Mouse (Mus musculus) induced T-regulatory cell, adult 2 months (primary cell): ENCODE measurements at regions not wholly inside any gene's neighbourhood (a gene's known extent, or its start where the extent isn't known, plus 50 kb on each side); places are given as distances from the start of the nearest gene placed in this dataset.

Experiments
- DNase-seq: peaks from one replicate; pipeline ENCODE4 v3.0.0-alpha.2; 2012; ENCODE audit warnings: low read depth

DNA sequence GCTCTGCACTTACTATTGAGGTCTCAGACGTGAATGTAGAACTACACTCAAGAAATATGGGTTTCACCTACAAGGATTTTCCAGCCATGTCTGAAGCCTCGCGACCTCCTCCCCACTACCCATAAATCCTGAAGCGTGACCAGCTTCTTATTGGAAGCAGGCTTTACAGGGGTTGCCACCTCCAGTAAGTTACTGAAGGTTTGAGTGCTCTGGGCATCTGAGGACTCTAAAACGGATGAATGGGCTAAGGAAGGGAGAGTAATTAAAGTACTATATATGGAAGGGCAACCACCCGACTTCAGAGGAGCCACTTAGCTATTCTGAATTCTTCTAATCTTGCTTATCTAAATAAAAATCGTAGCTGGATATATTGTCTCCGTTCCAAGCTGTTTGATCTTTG, 136.1 kb upstream of the Hmga2 start:
- no peak for DNase-seq

GRCm38 (mm10) chr10:120610076-120610475, 133.8 kb upstream of the Hmga2 start:
- DNase-seq: no peak

DNA sequence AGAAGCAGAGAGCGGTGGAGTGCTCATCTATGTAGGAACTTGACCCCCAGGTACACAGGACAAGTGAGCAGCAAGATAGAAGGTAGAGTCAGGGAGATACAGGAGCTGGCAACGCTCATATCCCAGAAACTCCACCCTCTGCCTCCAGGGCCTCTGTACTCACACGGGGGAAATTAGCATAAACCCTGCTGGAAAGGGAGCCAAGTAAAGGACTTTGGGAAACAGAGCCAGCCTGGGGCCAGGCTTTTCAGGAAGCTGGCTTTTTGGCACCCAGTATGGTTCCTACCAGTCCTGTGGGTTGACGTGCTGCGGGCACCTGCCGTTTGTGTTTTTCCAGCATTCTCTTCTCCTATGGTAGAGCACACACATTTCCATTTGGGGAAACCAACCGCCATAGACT, 128.2 kb upstream of the Hmga2 start:
- no peak for DNase-seq

GRCm38 (mm10) chr10:120603167-120603566, 126.9 kb upstream of the Hmga2 start:
- DNase-seq: no peak

- DNase-seq: no peak
These were observed 124.5 kb upstream of the Hmga2 start for GRCm38 (mm10) chr10:120600735-120601134.

GRCm38 (mm10) chr10:120599551-120599950, 123.3 kb upstream of the Hmga2 start:
- DNase-seq: no peak

DNA sequence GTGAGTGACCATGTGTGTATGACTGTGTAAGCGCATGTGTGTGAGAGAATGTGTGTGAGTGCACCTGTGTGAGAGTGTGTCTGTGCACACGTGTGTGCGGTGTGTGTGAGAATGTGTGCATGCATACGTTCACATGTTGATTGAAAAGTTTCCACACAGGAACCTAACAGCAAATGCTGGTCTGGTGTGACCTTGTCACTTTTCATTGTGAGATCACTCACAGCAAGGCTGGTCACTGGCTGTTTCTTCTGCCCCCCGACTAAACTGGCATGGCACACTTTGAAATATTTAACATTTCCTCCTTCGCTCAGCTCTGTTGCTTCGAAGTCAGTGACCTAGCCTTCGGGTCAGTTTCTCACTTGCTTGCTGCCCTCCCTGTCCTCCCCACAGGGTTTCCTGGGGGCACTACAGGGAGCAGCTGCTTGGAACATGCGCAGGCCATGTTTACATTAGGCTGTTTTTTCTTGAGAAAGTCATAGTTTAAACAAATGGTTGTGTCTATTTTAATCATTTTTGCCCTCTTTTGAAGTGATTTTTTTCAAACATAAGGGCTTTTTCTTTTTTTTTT, 121.1 kb upstream of the Hmga2 start:
- no peak for DNase-seq

- DNase-seq: no peak
These were observed 118.9 kb upstream of the Hmga2 start for GRCm38 (mm10) chr10:120595145-120595544.

GRCm38 (mm10) chr10:120593876-120594275, 117.6 kb upstream of the Hmga2 start:
- no peak for DNase-seq

DNA sequence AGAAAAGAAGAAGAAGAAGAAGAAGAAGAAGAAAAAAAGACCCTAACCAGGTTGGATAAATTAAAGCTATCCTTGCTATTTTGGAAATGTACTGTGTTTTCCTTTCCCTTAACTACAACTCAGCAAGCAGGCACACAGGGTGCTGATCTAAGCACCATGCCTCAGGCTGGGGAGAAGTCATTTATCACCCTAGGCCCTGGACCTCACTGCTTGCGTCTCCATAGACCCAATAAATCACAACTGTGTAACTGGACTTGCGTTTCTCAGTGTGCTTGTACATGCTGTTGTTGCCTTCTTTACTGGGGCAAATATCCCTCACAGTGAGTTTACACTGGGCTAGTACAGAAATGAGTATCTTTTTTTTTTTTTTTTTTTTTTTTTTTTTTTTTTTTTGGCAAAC, 113.4 kb upstream of the Hmga2 start:
- DNase-seq: no peak

GRCm38 (mm10) chr10:120587854-120588633, 111.8 kb upstream of the Hmga2 start:
- no peak for DNase-seq

DNA sequence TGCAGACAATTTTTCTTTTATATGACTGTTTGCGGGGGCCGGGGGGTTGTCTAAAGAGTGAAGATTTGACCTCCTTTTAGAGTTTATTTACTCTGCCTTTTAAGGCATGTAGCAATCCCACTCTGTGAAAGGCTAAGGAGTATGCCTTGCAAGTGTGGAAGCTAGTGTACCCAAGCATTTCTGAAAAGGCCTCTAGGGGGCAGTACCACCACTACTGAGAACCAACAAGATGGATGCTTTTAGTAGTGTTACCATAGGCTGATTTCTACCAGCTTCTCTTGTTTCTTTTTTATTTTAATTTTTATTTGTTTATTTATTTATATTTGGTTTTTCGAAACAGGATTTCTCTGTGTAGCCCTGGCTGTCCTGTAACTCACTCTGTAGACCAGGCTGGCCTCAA, 110.9 kb upstream of the Hmga2 start:
- peak; percentile 73 for DNase-seq

GRCm38 (mm10) chr10:120582497-120582896, 106.2 kb upstream of the Hmga2 start:
- no peak for DNase-seq

GRCm38 (mm10) chr10:120581547-120581946, 105.3 kb upstream of the Hmga2 start:
- no peak for DNase-seq

- no peak for DNase-seq
These were observed 100.6 kb upstream of the Hmga2 start for GRCm38 (mm10) chr10:120576886-120577285.

GRCm38 (mm10) chr10:120576148-120576547, 99.9 kb upstream of the Hmga2 start:
- DNase-seq: no peak

DNA sequence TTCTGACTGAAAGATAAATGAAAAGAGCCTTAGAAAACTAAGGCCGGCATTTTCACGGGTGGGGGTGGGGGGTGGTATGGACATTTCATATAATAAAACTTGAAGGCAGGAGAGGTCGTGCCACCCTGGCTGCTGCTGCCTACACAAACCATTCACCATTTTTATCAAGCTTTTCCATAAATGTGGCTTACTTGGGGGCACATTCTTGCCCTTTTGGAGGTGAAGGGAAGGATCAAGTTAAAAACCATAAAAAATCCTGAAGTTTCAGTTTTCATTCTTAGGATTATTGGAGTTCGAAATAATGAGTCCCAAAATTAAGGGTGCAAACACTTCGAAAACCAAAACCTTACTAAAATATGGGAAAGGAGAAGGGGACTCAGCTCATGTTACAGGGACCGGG, 95.1 kb upstream of the Hmga2 start:
- DNase-seq: no peak

DNA sequence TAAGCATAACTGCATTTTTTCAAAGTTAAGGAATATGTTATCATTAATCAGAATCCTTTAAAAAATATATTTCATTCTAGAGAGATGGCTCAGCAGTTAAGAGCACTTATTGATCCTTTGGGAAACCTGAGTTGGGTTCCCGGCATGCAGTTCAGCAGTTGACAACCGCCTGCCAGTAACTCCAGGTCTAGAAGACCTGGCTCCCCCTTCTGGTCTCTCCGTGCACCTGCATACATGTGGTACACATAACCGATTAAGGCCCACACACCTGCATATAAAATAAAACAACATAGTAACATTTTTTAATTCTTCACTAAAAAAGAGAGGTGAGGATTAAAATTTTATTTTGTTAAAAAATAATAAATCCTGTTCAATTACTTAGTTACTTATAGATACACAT, 89.7 kb upstream of the Hmga2 start:
- DNase-seq: no peak

GRCm38 (mm10) chr10:120564859-120565258, 88.6 kb upstream of the Hmga2 start:
- no peak for DNase-seq

GRCm38 (mm10) chr10:120563926-120564325, 87.7 kb upstream of the Hmga2 start:
- no peak for DNase-seq

DNA sequence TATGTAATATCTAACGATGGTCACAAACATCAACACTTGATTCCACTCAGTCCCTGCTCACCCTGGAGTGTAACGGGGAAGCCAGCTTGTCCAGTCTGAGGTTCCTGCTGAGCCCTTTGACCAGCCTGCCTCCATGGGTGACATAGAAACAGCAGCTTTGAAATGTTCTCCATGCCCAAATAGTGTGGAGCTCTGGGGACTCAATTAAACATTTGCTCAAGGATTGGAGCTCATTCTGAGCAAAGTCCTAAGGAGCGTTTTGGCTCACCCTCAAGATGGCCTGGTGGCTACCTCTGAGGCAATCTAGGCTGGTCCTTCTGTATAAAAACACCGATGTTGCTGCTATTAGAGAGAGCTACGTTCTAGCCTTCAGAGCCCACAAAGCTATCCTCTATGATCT, 85.6 kb upstream of the Hmga2 start:
- no peak for DNase-seq

- DNase-seq: no peak
These were observed 81.7 kb upstream of the Hmga2 start for GRCm38 (mm10) chr10:120557850-120558447.

DNA sequence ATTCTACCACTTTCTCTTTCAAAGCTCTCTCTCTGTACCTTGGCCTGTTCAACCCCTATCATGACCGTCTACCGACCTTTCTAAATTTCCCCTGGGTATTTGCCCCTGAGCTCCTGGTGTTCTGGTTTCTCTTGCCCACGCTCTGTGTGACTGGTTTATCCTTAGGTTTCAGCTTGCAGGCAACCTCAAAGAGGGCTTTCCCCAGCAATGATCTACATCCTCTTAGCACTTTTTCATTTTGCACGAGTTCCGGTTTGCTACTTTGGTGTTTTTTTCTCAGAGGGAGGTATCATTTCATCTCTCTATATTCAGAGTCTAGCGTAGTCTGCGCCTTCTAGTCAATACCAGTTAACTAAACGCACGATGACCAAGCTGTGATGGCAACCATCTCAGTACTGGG, 79.8 kb upstream of the Hmga2 start:
- DNase-seq: peak; percentile 55

DNA sequence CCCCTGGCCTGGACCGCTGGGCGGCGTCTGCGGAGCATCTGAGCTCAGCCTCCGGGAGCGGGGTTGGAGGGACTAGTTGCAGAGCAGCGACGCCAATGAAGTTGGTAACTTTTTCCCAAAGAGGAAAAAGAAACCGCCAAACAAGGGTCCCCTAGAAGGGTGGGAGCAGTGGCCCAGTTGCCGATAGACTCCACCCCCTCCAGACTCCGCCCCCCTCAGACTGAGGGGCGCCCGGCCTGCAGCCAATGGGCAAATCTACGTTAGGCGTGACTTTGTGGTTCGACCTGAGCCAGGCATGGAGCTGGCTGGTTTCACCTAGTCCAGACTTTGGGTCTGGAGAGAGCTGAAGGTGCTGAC, 76.8 kb upstream of the Hmga2 start:
- DNase-seq: peak; percentile 3
